Mouse (Mus musculus): ENCODE results near the gene Arhgef7.

- TF ChIP-seq CTCF (IDR thresholded peaks at IDR 0.05; ENCODE audit: low read depth, low read length) (no peak), POLR2A (IDR thresholded peaks at IDR 0.05; ENCODE audit: insufficient read depth, low read length) (no peak)
These were observed 22.0 kb downstream of the Arhgef7 start for GRCm38 (mm10) chr8:11749472-11749871.
